Mouse (Mus musculus) heart, embryonic 12.5 days (tissue): ENCODE results near the gene Ly86. TPM values are rescaled to one million over a fixed set of nuclear protein-coding genes. Genes with fewer than 3 reads are reported as not detected.

ENCODE experiments used
- ATAC-seq: fragments of 200-750 bp; cut with Nextera tagmentation; 2 replicates; pipeline ENCODE4 v1.8.0; 2017; ENCODE audit warnings: moderate TSS enrichment, moderate library complexity; ENCODE audit not compliant: insufficient number of reproducible peaks, low FRiP score
- H3K27ac ChIP-seq: fragments of 300-500 bp; sonication (generic); 2 replicates; pipeline ENCODE4 v1.5.1; 2016; ENCODE audit warnings: mild to moderate bottlenecking, moderate library complexity; ENCODE audit not compliant: poor library complexity, severe bottlenecking
- H3K27me3 ChIP-seq: fragments of 300-500 bp; sonication (generic); replicated peaks from 2 replicates; pipeline ENCODE4 v1.6.1; 2016; ENCODE audit warnings: mild to moderate bottlenecking, moderate library complexity
- H3K36me3 ChIP-seq: fragments of 300-500 bp; sonication (generic); 2 replicates; pipeline ENCODE4 v1.6.1; 2016; ENCODE audit warnings: mild to moderate bottlenecking, moderate library complexity
- H3K4me1 ChIP-seq: fragments of 300-500 bp; sonication (generic); replicated peaks from 2 replicates; pipeline ENCODE4 v1.6.1; 2016; ENCODE audit warnings: mild to moderate bottlenecking
- H3K4me2 ChIP-seq: fragments of 300-500 bp; sonication (generic); 2 replicates; pipeline ENCODE4 v1.6.1; 2016; ENCODE audit warnings: mild to moderate bottlenecking, moderate library complexity
- H3K4me3 ChIP-seq: fragments of 300-500 bp; sonication (generic); 2 replicates; pipeline ENCODE4 v1.5.1; 2016; ENCODE audit warnings: mild to moderate bottlenecking
- H3K9ac ChIP-seq: fragments of 300-500 bp; sonication (generic); 2 replicates; pipeline ENCODE4 v1.6.1; 2016; ENCODE audit warnings: mild to moderate bottlenecking, moderate library complexity
- H3K9me3 ChIP-seq: fragments of 300-500 bp; sonication (generic); replicated peaks from 2 replicates; pipeline ENCODE4 v1.6.1; 2016; ENCODE audit warnings: mild to moderate bottlenecking, moderate library complexity
- WGBS: fragments of 180-500 bp; shearing (Covaris S2); methylation state at CpG from one replicate; pipeline ENCODE4 v1.1.7; 2016; 5-methylcytosine and 5-hydroxymethylcytosine counted together
- polyA plus RNA-seq: library from polyadenylated mRNA; unstranded; fragments of >200 nt; fragmentation: Nextera tagmentation; extraction: Ambion mirVana; gene quantifications from 2 replicates; pipeline ENCODE4 v1.2.1, GENCODE M21; 2016

Ly86 gene
- polyA plus RNA-seq, 1 experiment from 2014 or later = 3.1 TPM

- ATAC-seq = no peak
- Histone ChIP-seq H3K4me1 (peaks cover 21% of the 10 kb centered on the region), H3K36me3 (no peaks in the 10 kb centered on the region), H3K9ac (no peak overlapping the region), H3K4me2 (no peak overlapping the region), H3K27ac (no peak overlapping the region), H3K9me3 (no peaks in the 10 kb centered on the region), H3K4me3 (no peak overlapping the region), H3K27me3 (peaks cover 9% of the 10 kb centered on the region; the same call in 1 of the 2 replicates)
- 11% methylated on average over 4 of the region's 4 CpGs for WGBS
Measured at GRCm38 (mm10) chr13:37432653-37433052, 87.6 kb downstream of the Ly86 start.

- Histone ChIP-seq H3K9me3 (no peaks in the 10 kb centered on the region), H3K27ac (no peak overlapping the region), H3K36me3 (no peaks in the 10 kb centered on the region), H3K9ac (no peak overlapping the region), H3K4me3 (no peak overlapping the region), H3K27me3 (peaks cover 10% of the 10 kb centered on the region; the same call in 1 of the 2 replicates), H3K4me1 (peaks cover 21% of the 10 kb centered on the region), H3K4me2 (no peak overlapping the region)
- no peak for ATAC-seq
- 18% methylated on average over 3 of the region's 3 CpGs for WGBS
Measured at GRCm38 (mm10) chr13:37433142-37433541, 88.1 kb downstream of the Ly86 start.

- 7% methylated on average over 3 of the region's 3 CpGs for WGBS
- ATAC-seq = no peak
Measured at GRCm38 (mm10) chr13:37433730-37434129, 88.7 kb downstream of the Ly86 start.

GRCm38 (mm10) chr13:37434137-37434772 lies 89.2 kb downstream of the Ly86 start:
- ATAC-seq = peak; percentile 18; the same call in 1 of the 2 replicates
- H3K4me1 ChIP-seq = peaks cover 21% of the 10 kb centered on the region
- H3K36me3 ChIP-seq = no peaks in the 10 kb centered on the region
- peak overlapping the region; percentile 46 for H3K4me3 ChIP-seq
- no peaks in the 10 kb centered on the region for H3K9me3 ChIP-seq
- peak overlapping the region; percentile 74 for H3K4me2 ChIP-seq
- under 1% methylated on average over 19 of the region's 19 CpGs for WGBS
- peak overlapping the region; percentile 1; the same call in 1 of the 2 replicates for H3K27ac ChIP-seq
- peaks cover 10% of the 10 kb centered on the region; the same call in 1 of the 2 replicates for H3K27me3 ChIP-seq
- H3K9ac ChIP-seq = peak overlapping the region; percentile 8; the same call in 1 of the 2 replicates

More at GRCm38 (mm10) chr13:37433730-37434129, 88.7 kb downstream of the Ly86 start:
- no peak overlapping the region for H3K27ac ChIP-seq
- peaks cover 21% of the 10 kb centered on the region for H3K4me1 ChIP-seq
- no peak overlapping the region for H3K9ac ChIP-seq
- no peaks in the 10 kb centered on the region for H3K36me3 ChIP-seq
- H3K4me2 ChIP-seq = no peak overlapping the region
- H3K9me3 ChIP-seq = no peaks in the 10 kb centered on the region
- no peak overlapping the region for H3K4me3 ChIP-seq
- H3K27me3 ChIP-seq = peaks cover 10% of the 10 kb centered on the region; the same call in 1 of the 2 replicates

GRCm38 (mm10) chr13:37434841-37435240 lies 89.8 kb downstream of the Ly86 start:
- peak overlapping the region; percentile 74 for H3K4me2 ChIP-seq
- peak overlapping the region; percentile 46 for H3K4me3 ChIP-seq
- H3K27me3 ChIP-seq = peaks cover 10% of the 10 kb centered on the region; the same call in 1 of the 2 replicates
- H3K36me3 ChIP-seq = no peaks in the 10 kb centered on the region
- no peak overlapping the region; the same call in 1 of the 2 replicates for H3K9ac ChIP-seq
- H3K9me3 ChIP-seq = no peaks in the 10 kb centered on the region
- peak overlapping the region; percentile 1; the same call in 1 of the 2 replicates for H3K27ac ChIP-seq
- ATAC-seq = no peak
- WGBS = 14% methylated on average over 9 of the region's 9 CpGs
- H3K4me1 ChIP-seq = peaks cover 21% of the 10 kb centered on the region

- no peaks in the 10 kb centered on the region for H3K36me3 ChIP-seq
- 0 out of 2 replicates have a peak overlapping the region, but pooled peaks have one; percentile 5 for H3K4me2 ChIP-seq
- H3K4me1 ChIP-seq = peaks cover 34% of the 10 kb centered on the region
- 15% methylated on average over 18 of the region's 18 CpGs for WGBS
- no peak overlapping the region for H3K4me3 ChIP-seq
- no peak for ATAC-seq
- peaks cover 10% of the 10 kb centered on the region; the same call in 1 of the 2 replicates for H3K27me3 ChIP-seq
- no peak overlapping the region for H3K27ac ChIP-seq
- H3K9me3 ChIP-seq = no peaks in the 10 kb centered on the region
- no peak overlapping the region for H3K9ac ChIP-seq
Measured at GRCm38 (mm10) chr13:37436267-37437013, 91.4 kb downstream of the Ly86 start.

- Histone ChIP-seq H3K4me2 (no peak overlapping the region), H3K9me3 (no peaks in the 10 kb centered on the region), H3K27me3 (peaks cover 10% of the 10 kb centered on the region; the same call in 1 of the 2 replicates), H3K4me1 (peaks cover 34% of the 10 kb centered on the region), H3K9ac (no peak overlapping the region), H3K36me3 (no peaks in the 10 kb centered on the region), H3K27ac (no peak overlapping the region), H3K4me3 (no peak overlapping the region)
- no peak for ATAC-seq
- WGBS = 84% methylated on average over 4 of the region's 4 CpGs
Measured at GRCm38 (mm10) chr13:37438788-37439187, 93.8 kb downstream of the Ly86 start.

- ATAC-seq = no peak
- H3K4me2 ChIP-seq = no peak overlapping the region
- no peak overlapping the region; the same call in 1 of the 2 replicates for H3K9ac ChIP-seq
- WGBS = 62% methylated on average over 7 of the region's 7 CpGs
- H3K27ac ChIP-seq = no peak overlapping the region
- H3K4me1 ChIP-seq = peaks cover 34% of the 10 kb centered on the region
- H3K36me3 ChIP-seq = no peaks in the 10 kb centered on the region
- H3K27me3 ChIP-seq = peaks cover 10% of the 10 kb centered on the region; the same call in 1 of the 2 replicates
- no peak overlapping the region for H3K4me3 ChIP-seq
- no peaks in the 10 kb centered on the region for H3K9me3 ChIP-seq
Measured at GRCm38 (mm10) chr13:37439477-37439876, 94.5 kb downstream of the Ly86 start.

- H3K9ac ChIP-seq = no peak overlapping the region
- H3K27ac ChIP-seq = 0 out of 2 replicates have a peak overlapping the region, but pooled peaks have one; percentile 14
- 73% methylated on average over 8 of the region's 8 CpGs for WGBS
- H3K36me3 ChIP-seq = no peaks in the 10 kb centered on the region
- no peak overlapping the region for H3K4me3 ChIP-seq
- ATAC-seq = no peak
- H3K27me3 ChIP-seq = peaks cover 10% of the 10 kb centered on the region; the same call in 1 of the 2 replicates
- H3K9me3 ChIP-seq = no peaks in the 10 kb centered on the region
- H3K4me2 ChIP-seq = no peak overlapping the region
- peaks cover 30% of the 10 kb centered on the region for H3K4me1 ChIP-seq
Measured at GRCm38 (mm10) chr13:37439941-37440340, 94.9 kb downstream of the Ly86 start.

- 39% methylated on average over 11 of the region's 11 CpGs for WGBS
- no peak overlapping the region for H3K4me3 ChIP-seq
- peaks cover 29% of the 10 kb centered on the region for H3K4me1 ChIP-seq
- peaks cover 10% of the 10 kb centered on the region; the same call in 1 of the 2 replicates for H3K27me3 ChIP-seq
- ATAC-seq = peak; percentile 54; the same call in 1 of the 2 replicates
- H3K9me3 ChIP-seq = no peaks in the 10 kb centered on the region
- H3K4me2 ChIP-seq = no peak overlapping the region; the same call in 1 of the 2 replicates
- no peaks in the 10 kb centered on the region for H3K36me3 ChIP-seq
- H3K27ac ChIP-seq = peak overlapping the region; percentile 14
- no peak overlapping the region for H3K9ac ChIP-seq
Measured at GRCm38 (mm10) chr13:37440593-37441307, 95.7 kb downstream of the Ly86 start.
